In genomic region chr5:97601384-97601783, GRCm38 (mm10) we compare ENCODE assay signal across 20 mouse cellular contexts.
"Had no signal": no experiment of that assay in that cellular context is flagged by ENCODE, and none has a peak within 500 bp of the region (broad histone marks: within the 10 kb centered on the region; RNA-seq: fewer than 3 reads in every experiment).

No protein-coding gene starts in this region.

- H3K27ac ChIP-seq: heart, adult 2 months; heart, embryonic 13.5 days; heart, embryonic 15.5 days; hindbrain, embryonic 13.5 days; hindbrain, embryonic 15.5 days; hindbrain, postnatal 0 days; limb, embryonic 13.5 days; limb, embryonic 15.5 days; liver, embryonic 12.5 days; liver, embryonic 14.5 days had no signal

- H3K4me3 ChIP-seq: heart, adult 2 months; heart, embryonic 13.5 days; heart, embryonic 15.5 days; hindbrain, embryonic 13.5 days; hindbrain, embryonic 15.5 days; limb, embryonic 13.5 days; limb, embryonic 15.5 days; liver, embryonic 12.5 days had no signal

- H3K27me3 ChIP-seq: heart, embryonic 13.5 days; heart, embryonic 15.5 days; hindbrain, embryonic 13.5 days; limb, embryonic 13.5 days; limb, embryonic 15.5 days; liver, embryonic 12.5 days had no signal

- H3K36me3 ChIP-seq: heart, embryonic 13.5 days; heart, embryonic 15.5 days; hindbrain, embryonic 13.5 days; hindbrain, embryonic 15.5 days; limb, embryonic 13.5 days; limb, embryonic 15.5 days; liver, embryonic 12.5 days had no signal

- ATAC-seq: forebrain, postnatal 0 days; hindbrain, postnatal 0 days; liver, embryonic 12.5 days had no signal

- DNase-seq: forebrain, postnatal 0 days; gastrocnemius, postnatal 14 days; gastrocnemius, postnatal 36 days; heart, adult 2 months; kidney, adult 2 months; kidney, adult 9 months; kidney, postnatal 36 days; layer of hippocampus, adult 9-11 months; layer of hippocampus, postnatal 36 days; left cerebral cortex, postnatal 4 days had no signal

- H3K4me2 ChIP-seq: heart, embryonic 11.5 days; heart, embryonic 15.5 days; hindbrain, embryonic 13.5 days; hindbrain, embryonic 15.5 days; limb, embryonic 13.5 days; limb, embryonic 15.5 days; liver, embryonic 12.5 days had no signal

- H3K9me3 ChIP-seq: heart, embryonic 13.5 days; heart, embryonic 15.5 days; hindbrain, embryonic 13.5 days; hindbrain, embryonic 15.5 days; limb, embryonic 13.5 days; limb, embryonic 15.5 days; liver, embryonic 12.5 days had no signal

- H3K4me1 ChIP-seq: hindbrain, embryonic 13.5 days; hindbrain, embryonic 15.5 days; limb, embryonic 15.5 days; liver, embryonic 12.5 days had no signal

- H3K9ac ChIP-seq: forebrain, postnatal 0 days; heart, embryonic 13.5 days; heart, embryonic 15.5 days; hindbrain, embryonic 13.5 days; hindbrain, embryonic 15.5 days; limb, embryonic 13.5 days; limb, embryonic 15.5 days; liver, embryonic 12.5 days; liver, embryonic 14.5 days had no signal
